Mouse (Mus musculus): ENCODE measurements around the gene Ccdc8. TPM values are rescaled to one million over a fixed set of nuclear protein-coding genes. Genes with fewer than 3 reads are reported as not detected.

The Ccdc8 gene
- polyA plus RNA-seq, 1 experiment from 2014 or later = 43.9 TPM

- H3K27me3 ChIP-seq = no peaks in the 10 kb centered on the region
- no peaks in the 10 kb centered on the region for H3K9me3 ChIP-seq (replicated peaks)
- WGBS = 81% methylated on average over 2 of the region's 2 CpGs
- ATAC-seq (ENCODE audit: insufficient number of reproducible peaks, low FRiP score, low TSS enrichment, low read depth) = no peak
- peaks cover 19% of the 10 kb centered on the region for H3K4me1 ChIP-seq
- no peak overlapping the region for H3K9ac ChIP-seq
- H3K4me3 ChIP-seq (replicated peaks) = no peak overlapping the region
- peak overlapping the region; percentile 60; the same call in 1 of the 2 replicates for H3K27ac ChIP-seq (replicated peaks)
- no peak overlapping the region for H3K4me2 ChIP-seq (replicated peaks)
- peaks cover 84% of the 10 kb centered on the region for H3K36me3 ChIP-seq
Measured at GRCm38 (mm10) chr7:17017921-17018320, 25.4 kb downstream of the Ccdc8 start.

GRCm38 (mm10) chr7:17019426-17020166 is 27.1 kb downstream of the Ccdc8 start:
- H3K9ac ChIP-seq = no peak overlapping the region
- no peak overlapping the region for H3K27ac ChIP-seq (replicated peaks)
- H3K9me3 ChIP-seq (replicated peaks) = no peaks in the 10 kb centered on the region
- H3K4me2 ChIP-seq (replicated peaks) = no peak overlapping the region
- H3K27me3 ChIP-seq = no peaks in the 10 kb centered on the region
- WGBS = 86% methylated on average over 7 of the region's 7 CpGs
- peaks cover 32% of the 10 kb centered on the region for H3K4me1 ChIP-seq
- no peak for ATAC-seq (ENCODE audit: insufficient number of reproducible peaks, low FRiP score, low TSS enrichment, low read depth)
- H3K36me3 ChIP-seq = peaks cover 73% of the 10 kb centered on the region
- H3K4me3 ChIP-seq (replicated peaks) = no peak overlapping the region

DNA sequence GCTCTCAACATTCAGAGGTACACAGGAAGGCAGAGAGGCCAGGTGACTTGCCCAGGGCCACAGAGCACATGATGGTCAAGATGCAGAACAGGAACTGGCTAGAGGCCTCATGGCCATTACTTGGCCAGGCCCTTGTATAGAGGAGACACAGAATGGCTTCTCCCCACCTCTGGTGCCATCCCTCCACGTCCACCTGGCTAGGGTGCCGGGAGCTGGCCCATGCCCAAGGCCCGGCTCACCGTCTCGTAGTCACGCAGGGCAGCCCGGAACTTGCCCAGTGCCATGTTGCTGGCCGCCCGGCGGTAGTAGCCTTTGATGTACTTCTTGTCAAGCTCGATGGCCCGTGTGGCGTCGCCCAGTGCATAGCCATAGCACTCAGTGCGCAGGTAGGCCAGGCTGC is 29.7 kb downstream of the Ccdc8 start:
- Histone ChIP-seq H3K9me3 (replicated peaks) (no peaks in the 10 kb centered on the region), H3K27me3 (no peaks in the 10 kb centered on the region), H3K9ac (no peak overlapping the region), H3K36me3 (peaks cover 52% of the 10 kb centered on the region), H3K4me1 (peaks cover 49% of the 10 kb centered on the region), H3K27ac (replicated peaks) (no peak overlapping the region), H3K4me2 (replicated peaks) (no peak overlapping the region), H3K4me3 (replicated peaks) (no peak overlapping the region)
- 95% methylated on average over 15 of the region's 15 CpGs for WGBS
- no peak for ATAC-seq (ENCODE audit: insufficient number of reproducible peaks, low FRiP score, low TSS enrichment, low read depth)

DNA sequence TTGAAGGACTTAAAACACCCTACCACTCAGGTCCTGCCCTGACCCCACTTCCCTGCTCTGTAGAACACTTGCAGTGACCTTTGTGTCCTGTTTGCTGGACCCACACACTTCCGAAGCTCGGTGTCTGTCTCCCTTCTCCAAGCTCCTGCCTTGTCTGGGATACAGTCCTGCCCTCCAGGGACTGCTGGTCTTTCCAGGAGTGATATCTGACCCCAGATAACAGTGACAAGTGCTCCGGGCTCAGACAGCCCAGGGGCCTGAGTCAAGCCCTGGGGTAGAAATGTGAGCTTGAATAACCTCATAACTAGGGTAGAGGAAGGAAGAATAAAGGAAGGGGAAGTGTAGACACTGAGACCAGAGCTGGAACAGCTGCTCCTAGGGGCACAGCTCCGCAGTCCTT is 31.2 kb downstream of the Ccdc8 start:
- Histone ChIP-seq H3K36me3 (peaks cover 48% of the 10 kb centered on the region), H3K4me1 (peaks cover 37% of the 10 kb centered on the region), H3K4me2 (replicated peaks) (peak overlapping the region; percentile 75; the same call in 1 of the 2 replicates), H3K9ac (no peak overlapping the region), H3K27me3 (no peaks in the 10 kb centered on the region), H3K27ac (replicated peaks) (peak overlapping the region; percentile 63; the same call in 1 of the 2 replicates), H3K9me3 (replicated peaks) (no peaks in the 10 kb centered on the region), H3K4me3 (replicated peaks) (no peak overlapping the region)
- no peak for ATAC-seq (ENCODE audit: insufficient number of reproducible peaks, low FRiP score, low TSS enrichment, low read depth)
- 67% methylated on average over 4 of the region's 4 CpGs for WGBS

DNA sequence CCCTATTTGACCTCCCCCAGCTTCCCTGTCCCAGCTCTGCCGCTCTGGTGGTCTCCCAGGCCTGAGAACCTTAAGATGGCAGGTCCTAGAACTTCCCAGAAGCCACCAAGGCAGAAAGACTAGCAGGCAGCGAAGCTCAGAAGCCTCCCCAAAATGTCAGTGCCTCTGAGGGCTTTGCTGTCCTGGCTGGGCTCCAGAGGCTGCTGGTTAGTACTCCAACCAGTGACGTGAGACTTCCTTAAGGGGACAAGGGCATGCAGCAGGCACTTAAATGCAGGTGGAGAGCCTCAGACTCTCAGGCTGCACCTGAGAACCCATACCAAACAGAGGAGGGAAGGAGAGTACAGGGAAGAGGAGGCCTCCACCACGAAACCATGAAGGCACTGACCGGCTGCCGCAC is 31.6 kb downstream of the Ccdc8 start:
- no peaks in the 10 kb centered on the region for H3K27me3 ChIP-seq
- no peaks in the 10 kb centered on the region for H3K9me3 ChIP-seq (replicated peaks)
- peak overlapping the region; percentile 63 for H3K27ac ChIP-seq (replicated peaks)
- H3K4me1 ChIP-seq = peaks cover 37% of the 10 kb centered on the region
- ATAC-seq (ENCODE audit: insufficient number of reproducible peaks, low FRiP score, low TSS enrichment, low read depth) = no peak
- 85% methylated on average over 6 of the region's 6 CpGs for WGBS
- no peak overlapping the region for H3K9ac ChIP-seq
- peak overlapping the region; percentile 75; the same call in 1 of the 2 replicates for H3K4me2 ChIP-seq (replicated peaks)
- no peak overlapping the region for H3K4me3 ChIP-seq (replicated peaks)
- peaks cover 44% of the 10 kb centered on the region for H3K36me3 ChIP-seq

DNA sequence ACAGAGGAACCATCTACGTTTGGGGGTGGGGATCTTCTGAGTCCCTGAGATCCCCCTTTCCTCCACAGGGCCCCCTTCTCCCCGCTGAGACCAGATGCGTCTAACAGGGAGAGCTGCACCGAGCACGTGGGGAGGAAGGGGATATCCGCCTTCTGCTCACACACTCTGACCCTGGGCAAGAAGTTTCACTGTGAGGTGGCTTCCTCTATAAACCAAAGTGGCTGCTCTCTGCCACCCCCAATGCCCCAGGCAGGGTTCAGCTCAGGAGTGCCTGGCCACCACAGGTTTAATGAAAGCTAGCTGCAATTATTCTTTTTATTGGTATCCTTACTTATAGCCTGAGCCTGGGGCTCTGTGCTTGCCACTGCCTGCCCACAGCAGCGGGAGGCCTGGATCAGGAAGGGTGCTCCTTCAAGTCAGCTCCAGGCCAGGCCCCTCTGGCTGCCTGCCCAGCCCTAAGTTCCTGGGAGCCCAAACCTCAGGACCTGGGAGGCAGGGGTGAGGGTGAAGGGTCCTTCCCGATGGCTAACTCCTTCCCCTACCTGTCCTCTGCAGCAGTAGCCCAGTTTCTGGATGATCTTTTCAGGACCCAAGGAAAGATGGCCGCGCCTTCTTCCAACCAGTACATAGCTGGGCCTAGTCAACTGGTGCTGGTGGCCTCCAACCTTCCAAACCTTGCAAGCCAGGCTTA is 32.5 kb downstream of the Ccdc8 start:
- 66% methylated on average over 10 of the region's 10 CpGs for WGBS

DNA sequence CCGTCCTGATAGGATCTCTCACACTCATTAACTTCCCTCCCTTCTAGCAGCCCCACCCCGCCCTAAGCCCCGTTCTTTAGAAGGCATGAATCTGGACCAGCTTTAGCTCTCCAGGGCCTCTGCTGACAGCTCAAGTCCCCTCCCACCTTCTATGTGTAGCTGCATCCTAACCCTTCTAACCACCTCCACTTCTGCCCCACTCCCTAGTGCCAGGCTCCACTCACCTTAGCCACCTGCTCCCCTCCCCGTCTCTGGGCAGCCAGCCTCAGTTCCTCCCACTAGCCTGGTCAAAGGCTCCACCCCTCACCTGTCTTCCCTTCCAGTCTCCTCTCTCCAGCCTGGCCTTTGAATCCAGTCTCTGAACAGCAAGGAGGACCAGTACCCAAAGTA is 33.0 kb downstream of the Ccdc8 start:
- H3K4me1 ChIP-seq = peaks cover 37% of the 10 kb centered on the region
- H3K4me3 ChIP-seq (replicated peaks) = peak overlapping the region; percentile 88
- peak overlapping the region; percentile 63 for H3K27ac ChIP-seq (replicated peaks)
- no peaks in the 10 kb centered on the region for H3K27me3 ChIP-seq
- no peak overlapping the region for H3K9ac ChIP-seq
- H3K4me2 ChIP-seq (replicated peaks) = peak overlapping the region; percentile 75
- peaks cover 36% of the 10 kb centered on the region for H3K36me3 ChIP-seq
- H3K9me3 ChIP-seq (replicated peaks) = no peaks in the 10 kb centered on the region
- WGBS = 42% methylated on average over 4 of the region's 4 CpGs
- no peak for ATAC-seq (ENCODE audit: insufficient number of reproducible peaks, low FRiP score, low TSS enrichment, low read depth)

More for the DNA sequence above, 32.5 kb downstream of the Ccdc8 start:
- H3K36me3 ChIP-seq = peaks cover 36% of the 10 kb centered on the region
- ATAC-seq (ENCODE audit: insufficient number of reproducible peaks, low FRiP score, low TSS enrichment, low read depth) = no peak
- H3K4me1 ChIP-seq = peaks cover 37% of the 10 kb centered on the region
- H3K27ac ChIP-seq (replicated peaks) = peak overlapping the region; percentile 63
- no peaks in the 10 kb centered on the region for H3K27me3 ChIP-seq
- H3K4me3 ChIP-seq (replicated peaks) = no peak overlapping the region
- no peaks in the 10 kb centered on the region for H3K9me3 ChIP-seq (replicated peaks)
- no peak overlapping the region for H3K9ac ChIP-seq
- peak overlapping the region; percentile 75 for H3K4me2 ChIP-seq (replicated peaks)

- H3K4me2 ChIP-seq (replicated peaks) = peak overlapping the region; percentile 75
- ATAC-seq (ENCODE audit: insufficient number of reproducible peaks, low FRiP score, low TSS enrichment, low read depth) = no peak
- no peak overlapping the region for H3K9ac ChIP-seq
- peak overlapping the region; percentile 88 for H3K4me3 ChIP-seq (replicated peaks)
- WGBS = 52% methylated on average over 9 of the region's 9 CpGs
- H3K27me3 ChIP-seq = no peaks in the 10 kb centered on the region
- peaks cover 37% of the 10 kb centered on the region for H3K4me1 ChIP-seq
- peaks cover 33% of the 10 kb centered on the region for H3K36me3 ChIP-seq
- H3K27ac ChIP-seq (replicated peaks) = 0 out of 2 replicates have a peak overlapping the region, but pooled peaks have one; percentile 22
- H3K9me3 ChIP-seq (replicated peaks) = no peaks in the 10 kb centered on the region
Measured at GRCm38 (mm10) chr7:17025896-17026622, 33.6 kb downstream of the Ccdc8 start.

- Histone ChIP-seq H3K27ac (replicated peaks) (peak overlapping the region; percentile 92), H3K27me3 (no peaks in the 10 kb centered on the region), H3K4me2 (replicated peaks) (peak overlapping the region; percentile 75), H3K36me3 (peaks cover 28% of the 10 kb centered on the region), H3K9me3 (replicated peaks) (no peaks in the 10 kb centered on the region), H3K4me1 (peaks cover 37% of the 10 kb centered on the region), H3K4me3 (replicated peaks) (peak overlapping the region; percentile 88), H3K9ac (peak overlapping the region; percentile 90)
- WGBS = 3% methylated on average over 24 of the region's 24 CpGs
- peak; percentile 15; the same call in 1 of the 2 replicates for ATAC-seq (ENCODE audit: insufficient number of reproducible peaks, low FRiP score, low TSS enrichment, low read depth)
Measured at GRCm38 (mm10) chr7:17026710-17027587, 34.4 kb downstream of the Ccdc8 start.

GRCm38 (mm10) chr7:17027588-17028343 is 35.3 kb downstream of the Ccdc8 start, which contains the start of gene Ppp5c:
Ppp5c (minus strand) TSS chr7:17027924.
- peak within 1 kb of the TSS; percentile 88 for H3K4me3 ChIP-seq (replicated peaks)
- H3K36me3 ChIP-seq = peaks cover 28% of the 10 kb centered on the region
- H3K9ac ChIP-seq = peak within 1 kb of the TSS; percentile 90
- no peaks in the 10 kb centered on the region for H3K9me3 ChIP-seq (replicated peaks)
- H3K4me1 ChIP-seq = peaks cover 37% of the 10 kb centered on the region
- H3K27ac ChIP-seq (replicated peaks) = peak within 1 kb of the TSS; percentile 92
- WGBS = under 1% methylated on average over 54 of the region's 58 CpGs
- peak within 1 kb of the TSS; percentile 75 for H3K4me2 ChIP-seq (replicated peaks)
- no peaks in the 10 kb centered on the region for H3K27me3 ChIP-seq
- ATAC-seq (ENCODE audit: insufficient number of reproducible peaks, low FRiP score, low TSS enrichment, low read depth) = peak; percentile 75
